Mouse (Mus musculus) right cerebral cortex, postnatal 10 days (tissue): Measurements from ENCODE around the gene Cep131.
A peak's percentile ranks its signal among the peaks of the same experiment; 100 is the strongest.

ENCODE experiments used
- DNase-seq, 2 experiments: peaks; one replicate each; pipeline ENCODE4 v3.0.0; 2021; ENCODE audit warnings: low spot score in 2 of 2

Gene Cep131

GRCm38 (mm10) chr11:120098588-120099511 is 12.2 kb upstream of the Cep131 start, which contains the start of the genes Tepsin and Ndufaf8:
TSS of gene Tepsin (minus strand) at chr11:120098731.
TSS of gene Ndufaf8 (plus strand) at chr11:120098928.
- DNase-seq: peak; percentile 98

- no peak for DNase-seq
Measured at GRCm38 (mm10) chr11:120092817-120093591, 6.4 kb upstream of the Cep131 start.

GRCm38 (mm10) chr11:120090661-120091060 is 4.0 kb upstream of the Cep131 start:
- no peak for DNase-seq

- DNase-seq: no peak
Measured at GRCm38 (mm10) chr11:120085891-120086627, 568 bp downstream of the Cep131 start.

GRCm38 (mm10) chr11:120080282-120080681 is 6.3 kb downstream of the Cep131 start:
- DNase-seq: no peak

GRCm38 (mm10) chr11:120076191-120076590 is 10.4 kb downstream of the Cep131 start:
- no peak for DNase-seq

- DNase-seq: no peak
Measured at GRCm38 (mm10) chr11:120072986-120073647, 13.5 kb downstream of the Cep131 start.

GRCm38 (mm10) chr11:120071731-120072320 is 14.8 kb downstream of the Cep131 start:
- no peak for DNase-seq

- DNase-seq: no peak
Measured at GRCm38 (mm10) chr11:120071065-120071464, 15.6 kb downstream of the Cep131 start.

- DNase-seq: no peak
Measured at GRCm38 (mm10) chr11:120070286-120070930, 16.2 kb downstream of the Cep131 start.

- no peak for DNase-seq
Measured at GRCm38 (mm10) chr11:120069261-120069660, 17.4 kb downstream of the Cep131 start.

GRCm38 (mm10) chr11:120067834-120068233 is 18.8 kb downstream of the Cep131 start:
- DNase-seq: no peak

- peak in 1 of 2 experiments; percentile 73 for DNase-seq
Measured at GRCm38 (mm10) chr11:120065291-120065690, 21.3 kb downstream of the Cep131 start.

GRCm38 (mm10) chr11:120064668-120065040 is 22.0 kb downstream of the Cep131 start:
- DNase-seq: no peak

- no peak for DNase-seq
Measured at GRCm38 (mm10) chr11:120064006-120064667, 22.5 kb downstream of the Cep131 start.

- DNase-seq: no peak
Measured at GRCm38 (mm10) chr11:120063326-120063725, 23.3 kb downstream of the Cep131 start.

- DNase-seq: no peak
Measured at GRCm38 (mm10) chr11:120060634-120061033, 26.0 kb downstream of the Cep131 start.

GRCm38 (mm10) chr11:120055953-120056732 is 30.5 kb downstream of the Cep131 start:
- no peak for DNase-seq

GRCm38 (mm10) chr11:120053846-120054245 is 32.8 kb downstream of the Cep131 start:
- DNase-seq: no peak
